Mouse (Mus musculus) liver, embryonic 14.5 days (tissue): ENCODE results near the gene Papola. TPM values are rescaled to one million over a fixed set of nuclear protein-coding genes. Genes with fewer than 3 reads are reported as not detected.

Experiments used
- ATAC-seq: fragments of 200-750 bp; cut with Nextera tagmentation; 2 replicates; pipeline ENCODE4 v1.8.0; 2017; ENCODE audit warnings: moderate number of reproducible peaks, mild to moderate bottlenecking, moderate library complexity; ENCODE audit not compliant: insufficient read depth
- DNase-seq, 3 experiments: peaks; one replicate each; pipeline ENCODE4 v3.0.0-alpha.2; 2012 to 2013; ENCODE audit warnings: low read depth in 3 of 3, low spot score in 3 of 3
- H3K27ac ChIP-seq: fragments of 300-500 bp; sonication (generic); 2 replicates; pipeline ENCODE4 v1.5.1; 2014; ENCODE audit warnings: moderate library complexity, mild to moderate bottlenecking, control low read depth, inconsistent platforms
- H3K27me3 ChIP-seq: fragments of 300-500 bp; sonication (generic); 2 replicates; pipeline ENCODE4 v1.6.1; 2014; ENCODE audit warnings: mild to moderate bottlenecking, low read length, moderate library complexity; ENCODE audit not compliant: control insufficient read depth, insufficient read depth
- H3K36me3 ChIP-seq: fragments of 300-500 bp; sonication (generic); replicated peaks from 2 replicates; pipeline ENCODE4 v1.6.1; 2014; ENCODE audit warnings: low read depth; ENCODE audit not compliant: control insufficient read depth, insufficient read depth
- H3K4me1 ChIP-seq, 2 experiments: fragments of 200-500 bp in 1 of 2; fragments of 300-500 bp in 1 of 2; sonication (generic) in 1 of 2; replicated peaks; 2 replicates each; pipeline ENCODE4 v1.6.1; 2012 to 2014; ENCODE audit warnings: antibody characterized with exemption in 1 of 2, inconsistent platforms in 1 of 2, low read length in 1 of 2; ENCODE audit not compliant: control insufficient read depth in 2 of 2, insufficient read depth in 2 of 2
- H3K4me2 ChIP-seq: fragments of 300-500 bp; sonication (generic); 2 replicates; pipeline ENCODE4 v1.6.1; 2014; ENCODE audit warnings: low read depth, mild to moderate bottlenecking, control low read depth, moderate library complexity
- H3K4me3 ChIP-seq, 2 experiments: fragments of 200-500 bp in 1 of 2; fragments of 300-500 bp in 1 of 2; sonication (generic) in 1 of 2; 2 replicates each; pipeline ENCODE4 v1.5.1; 2012 to 2014; ENCODE audit warnings: low read depth in 2 of 2, low read length in 2 of 2, mild to moderate bottlenecking in 2 of 2, control low read depth in 1 of 2, inconsistent platforms in 1 of 2, moderate library complexity in 1 of 2; ENCODE audit not compliant: insufficient read depth in 1 of 2
- H3K9ac ChIP-seq: fragments of 300-500 bp; sonication (generic); replicated peaks from 2 replicates; pipeline ENCODE4 v1.6.1; 2014; ENCODE audit warnings: mild to moderate bottlenecking, control low read depth, moderate library complexity
- H3K9me3 ChIP-seq: fragments of 300-500 bp; sonication (generic); 2 replicates; pipeline ENCODE4 v1.6.1; 2016; ENCODE audit warnings: low read length, mixed read lengths; ENCODE audit not compliant: control insufficient read depth
- CTCF ChIP-seq: IDR thresholded peaks from 2 replicates; pipeline ENCODE4 v1.5.1; 2016; ENCODE audit warnings: antibody characterized with exemption, low read depth, control low read depth
- EP300 ChIP-seq: IDR thresholded peaks from 2 replicates; pipeline ENCODE4 v1.6.1; 2016; ENCODE audit warnings: antibody characterized with exemption, low read depth
- WGBS: fragments of 180-500 bp; shearing (Covaris S2); extraction: QIAGEN DNeasy Blood & Tissue Kit; methylation state at CpG from one replicate; pipeline ENCODE4 v1.1.7; 2014; ENCODE audit not compliant: insufficient replicate concordance; 5-methylcytosine and 5-hydroxymethylcytosine counted together
- polyA plus RNA-seq, 2 experiments: library from polyadenylated mRNA; depleted of rRNA in 1 of 2; stranded (reverse) in 1 of 2; unstranded in 1 of 2; fragments of >200 nt; fragmentation: Nextera tagmentation in 1 of 2; extraction: Ambion mirVana in 1 of 2; gene quantifications; 2 replicates each; pipeline versions ENCODE4 v1.2.1 to v1.2.3; 2012 to 2014

Papola gene
- polyA plus RNA-seq, 2 experiments: 57.4 to 79.2 TPM

- Histone ChIP-seq H3K4me2 (no peak overlapping the region), H3K36me3 (no peaks in the 10 kb centered on the region; the same call in 1 of the 2 replicates), H3K9me3 (no peaks in the 10 kb centered on the region), H3K4me3 (no peak overlapping the region), H3K9ac (no peak overlapping the region), H3K4me1 (no peaks in the 10 kb centered on the region), H3K27me3 (no peaks in the 10 kb centered on the region), H3K27ac (no peak overlapping the region)
- TF ChIP-seq EP300 (no peak), CTCF (no peak)
- ATAC-seq (no peak), DNase-seq (no peak)
- WGBS: 66% methylated on average over 9 of the region's 9 CpGs
These were observed 66.2 kb downstream of the Papola start for GRCm38 (mm10) chr12:105850675-105851074.

DNA sequence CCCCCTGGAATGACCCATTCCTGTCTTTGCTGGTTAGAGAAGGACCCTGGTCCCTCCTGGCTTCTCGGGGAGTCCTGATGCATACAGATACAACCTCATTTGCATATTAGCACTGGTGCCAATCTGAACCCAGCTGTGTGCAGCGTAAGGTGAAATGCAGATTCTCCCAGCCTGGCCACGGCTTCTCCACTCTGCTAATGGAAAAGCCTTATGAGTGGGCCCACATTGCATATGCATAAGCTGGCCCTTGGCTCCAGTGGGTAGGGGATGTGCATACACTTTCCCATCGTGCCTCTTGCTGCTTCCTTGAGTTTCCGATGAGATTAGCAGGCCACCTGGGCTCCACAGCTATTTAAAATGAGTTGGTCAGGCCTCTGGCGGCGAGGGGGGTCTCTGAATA is 68.3 kb downstream of the Papola start:
- H3K4me2 ChIP-seq: no peak overlapping the region
- 49% methylated on average over 7 of the region's 7 CpGs for WGBS
- no peak for ATAC-seq

DNA sequence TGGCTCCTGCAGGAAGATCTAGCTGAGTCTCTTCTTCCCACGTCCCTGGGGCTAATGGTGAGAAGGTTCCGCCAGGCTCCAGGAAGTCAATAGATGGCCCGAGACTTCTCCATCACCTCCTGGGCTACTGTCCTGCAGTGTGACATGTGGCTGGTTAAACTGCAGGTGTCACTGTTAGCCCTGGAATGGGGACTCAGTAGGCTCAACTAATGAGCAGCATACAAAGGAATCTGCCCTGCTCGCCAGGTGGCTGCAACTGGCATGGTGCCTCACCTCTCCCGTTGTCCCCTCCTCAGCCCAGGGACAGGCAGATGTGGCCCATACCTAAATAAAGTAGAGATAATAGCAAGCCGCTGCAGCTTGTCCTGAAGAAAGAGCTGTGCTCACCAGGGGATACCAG is 70.1 kb downstream of the Papola start:
- no peaks in the 10 kb centered on the region for H3K4me1 ChIP-seq
- DNase-seq (no peak), ATAC-seq (no peak)
- no peak overlapping the region for H3K4me3 ChIP-seq
- WGBS: 34% methylated on average over 6 of the region's 6 CpGs
- H3K36me3 ChIP-seq: no peaks in the 10 kb centered on the region
- no peak overlapping the region for H3K9ac ChIP-seq
- H3K9me3 ChIP-seq: no peaks in the 10 kb centered on the region
- H3K27ac ChIP-seq: no peak overlapping the region
- TF ChIP-seq EP300 (no peak), CTCF (peak; percentile 51)
- no peak overlapping the region for H3K4me2 ChIP-seq
- H3K27me3 ChIP-seq: no peaks in the 10 kb centered on the region

More for the DNA sequence above, 68.3 kb downstream of the Papola start:
- H3K4me1 ChIP-seq: no peaks in the 10 kb centered on the region
- no peak overlapping the region for H3K9ac ChIP-seq
- no peaks in the 10 kb centered on the region for H3K27me3 ChIP-seq
- no peak overlapping the region for H3K27ac ChIP-seq
- no peak overlapping the region for H3K4me3 ChIP-seq
- H3K36me3 ChIP-seq: no peaks in the 10 kb centered on the region
- no peaks in the 10 kb centered on the region for H3K9me3 ChIP-seq
- no peak for DNase-seq
- TF ChIP-seq EP300: no peak
- no peak for TF ChIP-seq CTCF

DNA sequence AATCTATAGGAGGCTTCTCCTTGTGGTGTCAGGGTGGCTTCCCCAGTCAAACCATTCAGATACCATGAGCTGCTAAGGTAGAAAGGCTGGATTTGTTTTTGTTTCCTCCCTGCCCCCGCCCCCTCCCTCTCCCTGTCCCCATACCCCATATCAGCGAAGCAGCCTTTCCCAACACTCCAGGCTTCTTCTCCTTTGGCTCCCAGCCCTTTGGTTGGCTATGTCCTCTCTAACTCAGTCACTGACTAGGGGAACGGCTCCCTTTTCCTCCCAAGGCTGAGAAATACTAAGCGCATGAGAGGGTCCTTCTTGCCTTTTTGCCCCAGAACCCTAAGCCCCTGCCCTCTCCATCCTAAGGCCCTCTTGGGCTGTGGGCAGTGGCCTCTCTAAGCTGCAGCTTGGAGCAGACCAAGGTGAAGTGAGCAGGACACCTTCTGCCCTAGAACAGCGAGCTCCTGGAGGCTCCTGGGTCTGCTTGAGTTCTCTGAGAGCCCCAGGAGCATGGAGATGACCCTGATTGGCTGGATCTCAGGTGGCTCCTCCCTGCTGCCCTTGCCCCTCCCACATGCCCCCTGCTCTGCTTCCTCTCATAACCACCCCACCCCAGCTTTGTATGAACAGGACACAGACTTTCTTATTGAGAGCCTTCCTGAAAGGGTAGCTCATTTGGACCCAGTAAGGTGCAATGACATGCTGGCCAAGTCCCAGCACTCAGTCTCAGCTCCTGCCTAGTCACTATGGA is 73.6 kb downstream of the Papola start:
- H3K27ac ChIP-seq: no peak overlapping the region
- TF ChIP-seq EP300 (no peak), CTCF (no peak)
- DNase-seq (no peak), ATAC-seq (no peak)
- WGBS: 64% methylated on average over 5 of the region's 5 CpGs
- H3K9ac ChIP-seq: no peak overlapping the region
- H3K4me2 ChIP-seq: no peak overlapping the region
- H3K27me3 ChIP-seq: no peaks in the 10 kb centered on the region
- H3K4me1 ChIP-seq: no peaks in the 10 kb centered on the region
- H3K36me3 ChIP-seq: no peaks in the 10 kb centered on the region
- no peaks in the 10 kb centered on the region for H3K9me3 ChIP-seq
- no peak overlapping the region for H3K4me3 ChIP-seq

- Histone ChIP-seq H3K4me2 (no peak overlapping the region), H3K36me3 (no peaks in the 10 kb centered on the region), H3K27me3 (no peaks in the 10 kb centered on the region), H3K4me1 (no peaks in the 10 kb centered on the region), H3K9me3 (no peaks in the 10 kb centered on the region), H3K9ac (no peak overlapping the region), H3K4me3 (no peak overlapping the region), H3K27ac (no peak overlapping the region)
- WGBS: 62% methylated on average over 6 of the region's 6 CpGs
- no peak for TF ChIP-seq CTCF
- ATAC-seq (no peak), DNase-seq (no peak)
These were observed 77.6 kb downstream of the Papola start for GRCm38 (mm10) chr12:105862072-105862471.
